Mouse (Mus musculus) cerebellum, postnatal 10 days (tissue): ENCODE measurements around the gene Olfr571.

ENCODE experiments used
- DNase-seq, 2 experiments: peaks; one replicate each; pipeline ENCODE4 v3.0.0; 2021; ENCODE audit warnings: mixed read lengths in 2 of 2

Gene Olfr571

DNA sequence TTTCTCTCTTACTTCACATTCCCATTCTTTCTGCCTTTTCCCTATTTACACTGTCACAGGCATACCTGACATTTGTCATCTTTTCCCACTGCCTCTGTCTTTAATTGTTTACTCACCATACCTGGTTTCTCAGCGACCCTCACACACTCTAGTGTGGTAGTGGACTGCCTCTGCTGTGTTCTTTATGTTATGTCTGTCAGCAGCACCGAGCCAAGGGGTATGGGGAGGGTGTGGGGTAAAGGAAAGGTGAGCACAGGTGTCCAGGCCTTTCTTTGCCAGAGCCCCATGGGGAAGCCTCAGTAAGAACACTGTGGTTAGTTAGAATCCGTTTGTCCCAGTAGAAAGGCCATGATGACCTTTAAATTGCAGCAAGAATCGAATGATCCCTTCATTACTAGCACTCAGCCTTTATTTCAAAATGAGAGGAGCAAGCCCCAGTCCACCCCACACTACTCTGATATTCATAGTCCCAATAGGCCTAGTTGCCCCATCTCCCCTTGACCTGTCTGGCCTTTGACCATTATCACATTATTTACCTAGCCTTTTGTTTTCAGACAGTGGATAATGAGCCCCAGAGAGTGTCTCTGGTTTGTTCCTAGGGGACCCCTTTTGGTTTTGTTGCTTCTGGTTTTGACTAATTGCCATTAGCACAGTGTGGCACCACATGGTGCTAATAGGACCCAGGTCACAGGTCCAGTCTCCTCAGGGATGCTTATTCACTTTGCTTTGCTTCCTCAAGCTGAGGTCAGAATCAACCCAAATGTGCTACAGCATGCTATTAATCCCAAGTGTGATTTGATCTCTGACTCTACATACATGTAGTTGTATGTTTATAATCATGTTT, at the start of gene Olfr571:
Gene Olfr571 (minus strand): TSS at position 505 of the 844 bp plus-strand sequence.
- no peak for DNase-seq

- DNase-seq = no peak
Measured at GRCm38 (mm10) chr7:102962360-102962759, 45.0 kb upstream of the Olfr571 start, which contains the start of gene Olfr576. Gene Olfr576 (plus strand): TSS chr7:102962660.

GRCm38 (mm10) chr7:102958593-102958992, 41.3 kb upstream of the Olfr571 start, which contains the start of gene Olfr575:
Gene Olfr575 (minus strand): TSS chr7:102958775.
- no peak for DNase-seq

- no peak for DNase-seq
Measured at GRCm38 (mm10) chr7:102958137-102958536, 40.8 kb upstream of the Olfr571 start.

DNA sequence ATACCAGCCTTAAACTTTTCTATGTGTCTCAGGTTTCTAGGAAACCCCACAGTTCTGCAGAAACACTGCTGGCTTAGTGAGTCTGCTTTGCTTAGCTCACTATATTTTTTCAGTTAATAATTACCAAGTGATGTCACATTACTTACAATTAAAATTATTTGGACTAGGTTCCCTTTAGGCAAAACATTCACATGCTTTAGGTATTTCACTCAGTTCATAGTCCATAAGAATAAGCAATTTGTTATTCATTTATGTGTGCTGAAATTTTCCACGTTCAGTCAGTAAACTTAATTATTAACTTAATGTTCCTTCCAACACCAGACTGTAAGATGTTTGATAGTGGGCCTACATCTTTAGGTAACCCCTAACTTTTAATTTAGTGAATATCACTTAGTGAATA, 33.4 kb upstream of the Olfr571 start:
- no peak for DNase-seq

DNA sequence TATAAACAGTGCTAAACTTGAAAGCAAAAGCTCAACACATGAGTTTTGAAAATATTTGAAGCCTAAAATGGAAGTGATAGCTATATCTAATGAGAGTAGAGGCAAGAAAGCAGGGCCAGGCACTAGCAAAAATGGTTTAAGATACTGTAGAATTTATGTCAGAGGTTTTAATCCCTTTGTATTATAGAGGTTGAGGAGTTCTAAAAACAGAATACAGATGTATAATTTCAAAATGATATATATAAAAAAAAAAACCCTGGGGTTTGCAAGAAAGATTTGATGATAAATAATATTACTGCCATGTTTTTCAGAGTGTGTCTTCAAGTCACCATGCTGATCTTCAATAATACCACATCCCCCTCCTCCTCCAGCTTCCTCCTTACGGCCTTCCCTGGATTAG, 30.8 kb upstream of the Olfr571 start, which contains the start of gene Olfr574:
Gene Olfr574 (plus strand): TSS at position 301 of the 400 bp plus-strand sequence.
- DNase-seq = no peak

- no peak for DNase-seq
Measured at GRCm38 (mm10) chr7:102943417-102943816, 26.1 kb upstream of the Olfr571 start.

DNA sequence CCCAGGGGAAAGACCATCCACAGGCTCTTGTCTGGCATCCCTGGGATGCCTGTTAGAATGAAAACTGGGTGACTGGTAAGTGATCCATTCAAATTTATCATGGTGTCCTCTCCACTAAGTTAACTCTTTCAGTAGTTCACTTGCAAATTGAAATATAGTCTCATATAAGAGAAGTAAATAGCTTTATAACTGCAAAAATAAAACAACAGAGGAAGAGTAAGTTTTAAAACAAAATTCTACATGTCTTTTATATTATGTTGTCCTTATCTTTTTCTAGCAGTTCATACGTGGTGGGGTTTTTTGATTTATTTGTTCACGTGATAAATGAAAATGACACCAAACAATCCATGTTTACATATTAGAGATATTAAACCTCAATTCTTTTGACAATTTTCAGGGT, 25.1 kb upstream of the Olfr571 start, which contains the start of gene Olfr573-ps1:
Gene Olfr573-ps1 (minus strand): TSS at position 101 of the 400 bp plus-strand sequence.
- DNase-seq = no peak

DNA sequence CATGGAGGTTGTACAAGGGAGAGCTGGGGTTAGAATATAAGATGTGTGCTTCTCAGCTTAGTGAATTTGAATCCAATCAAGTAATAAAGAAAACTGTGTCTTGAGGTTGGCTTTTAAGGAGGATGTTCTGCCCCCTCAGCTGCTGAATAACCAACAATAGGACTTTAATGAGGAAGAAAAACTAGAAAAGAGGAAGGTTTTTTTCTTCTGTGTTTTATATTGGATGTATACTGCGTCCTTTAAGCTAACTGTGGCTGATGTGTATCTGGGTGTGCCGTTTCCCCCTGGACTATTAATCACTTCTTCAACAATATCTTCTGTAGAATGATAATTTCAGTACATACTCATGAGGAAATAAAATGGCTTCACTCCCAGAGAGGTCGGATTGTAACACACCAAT, 9.8 kb upstream of the Olfr571 start:
- DNase-seq = no peak

DNA sequence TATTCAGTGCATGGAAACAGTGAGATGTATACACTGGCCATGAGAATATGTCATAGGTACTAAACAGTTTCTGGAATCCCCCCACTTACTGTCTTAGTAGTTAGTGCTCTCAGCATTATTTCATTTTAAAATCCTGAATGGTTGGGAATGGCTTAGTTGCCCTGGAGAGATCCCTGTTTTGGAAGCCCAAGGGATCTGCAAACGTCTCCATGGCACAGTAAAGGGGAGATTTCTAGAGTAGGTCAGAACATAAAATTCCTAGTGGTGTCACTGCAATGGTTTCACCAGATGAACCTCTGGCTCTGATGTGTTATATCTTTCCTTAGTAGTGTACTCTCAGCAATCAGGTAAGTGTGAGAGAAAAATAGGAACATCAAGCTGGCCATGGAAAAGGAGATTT, 6.8 kb upstream of the Olfr571 start, which contains the start of gene Olfr572:
Gene Olfr572 (plus strand): TSS at position 301 of the 400 bp plus-strand sequence.
- DNase-seq = no peak

- peak; percentile 69 to 82 for DNase-seq
Measured at GRCm38 (mm10) chr7:102919632-102920031, 2.3 kb upstream of the Olfr571 start.

DNA sequence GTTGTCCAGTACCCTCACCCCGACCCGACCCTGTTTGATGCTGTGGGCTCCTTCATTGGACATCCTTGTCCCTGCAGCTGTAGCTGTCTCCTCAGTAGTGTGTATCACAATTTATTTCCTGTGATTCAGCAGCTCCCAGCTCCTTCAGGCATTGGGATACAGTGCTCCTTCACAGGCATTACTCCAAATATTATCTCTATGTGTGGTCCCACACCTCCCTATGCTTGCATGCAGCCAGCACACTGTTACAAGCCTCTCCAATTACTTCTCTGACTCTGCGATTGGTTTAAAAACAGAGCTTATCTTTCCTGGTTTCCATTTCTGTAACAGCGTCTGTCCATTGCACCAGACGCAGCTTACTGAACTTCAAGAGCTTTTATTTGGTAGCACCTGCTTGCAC, 931 bp downstream of the Olfr571 start:
- no peak for DNase-seq

DNA sequence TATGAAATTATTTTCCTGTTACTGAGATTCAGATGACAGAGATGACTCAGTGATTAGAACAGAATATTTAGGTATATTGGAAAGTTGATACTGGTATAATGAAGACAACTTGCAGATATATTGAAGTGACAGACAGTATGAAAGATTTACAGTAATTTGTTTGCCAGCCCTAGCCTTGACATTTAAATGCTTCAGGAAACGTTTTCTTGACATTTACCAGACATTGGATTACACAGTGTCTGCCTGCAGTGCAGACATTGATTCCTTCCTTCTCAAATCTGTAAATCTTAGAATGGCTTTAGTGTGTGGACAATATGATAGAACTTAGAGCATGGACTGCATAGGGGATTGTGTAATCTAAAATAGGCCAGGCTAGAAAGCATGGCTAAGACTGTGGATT, 2.1 kb downstream of the Olfr571 start:
- no peak for DNase-seq

GRCm38 (mm10) chr7:102890782-102891181, 26.6 kb downstream of the Olfr571 start, which contains the start of gene Olfr569:
Gene Olfr569 (minus strand): TSS chr7:102890882.
- no peak for DNase-seq

GRCm38 (mm10) chr7:102876822-102877221, 40.5 kb downstream of the Olfr571 start, which contains the start of gene Olfr568:
Gene Olfr568 (plus strand): TSS chr7:102877122.
- DNase-seq = no peak

GRCm38 (mm10) chr7:102858665-102859064, 58.7 kb downstream of the Olfr571 start, which contains the start of gene Olfr566:
Gene Olfr566 (minus strand): TSS chr7:102858765.
- no peak for DNase-seq

DNA sequence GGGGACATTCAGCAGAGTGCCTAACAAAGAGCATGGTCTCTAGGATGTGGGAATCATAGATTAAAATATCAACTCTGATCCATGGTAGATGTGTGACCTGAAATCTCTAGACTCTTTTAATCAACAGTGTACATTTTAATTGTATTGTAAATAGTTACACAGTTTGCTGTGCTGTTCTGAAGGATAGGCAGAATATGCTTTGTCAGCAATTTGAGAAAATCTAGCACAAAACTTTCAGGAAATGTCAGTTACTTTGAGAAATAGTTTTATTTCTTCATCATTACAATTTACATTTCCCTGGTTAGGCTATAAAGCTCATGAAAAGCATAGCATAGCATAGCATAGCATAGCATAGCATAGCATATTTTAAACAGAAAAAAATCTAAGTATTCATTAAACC, 61.5 kb downstream of the Olfr571 start:
- no peak for DNase-seq
